Mouse (Mus musculus) limb, embryonic 10.5 days (tissue): Measurements from ENCODE around the gene Adora2a. TPM values are rescaled to one million over a fixed set of nuclear protein-coding genes. Genes with fewer than 3 reads are reported as not detected.
"Not testable (repeated sequence)": the region's sequence is repeated elsewhere in the genome, so short reads cannot be mapped to it uniquely, and the experiment has no call there.

Experiments
- DNase-seq: peaks from one replicate; pipeline ENCODE4 v3.0.0-alpha.2; 2017; ENCODE audit warnings: low spot score
- H3K27ac ChIP-seq: fragments of 300-500 bp; sonication (generic); 2 replicates; pipeline ENCODE4 v1.5.1; 2016; ENCODE audit warnings: mild to moderate bottlenecking
- H3K27me3 ChIP-seq: fragments of 300-500 bp; sonication (generic); 2 replicates; pipeline ENCODE4 v1.6.1; 2016; ENCODE audit warnings: low read depth, mild to moderate bottlenecking; ENCODE audit not compliant: poor library complexity, severe bottlenecking
- H3K36me3 ChIP-seq: fragments of 300-500 bp; sonication (generic); 2 replicates; pipeline ENCODE4 v1.6.1; 2016; ENCODE audit warnings: mild to moderate bottlenecking, moderate library complexity
- H3K4me1 ChIP-seq: fragments of 300-500 bp; sonication (generic); 2 replicates; pipeline ENCODE4 v1.6.1; 2016
- H3K4me3 ChIP-seq: fragments of 300-500 bp; sonication (generic); 2 replicates; pipeline ENCODE4 v1.5.1; 2016; ENCODE audit warnings: mild to moderate bottlenecking, moderate library complexity
- H3K9me3 ChIP-seq: fragments of 300-500 bp; sonication (generic); replicated peaks from 2 replicates; pipeline ENCODE4 v1.6.1; 2016; ENCODE audit warnings: mild to moderate bottlenecking
- WGBS: fragments of 180-500 bp; shearing (Covaris S2); methylation state at CpG from one replicate; pipeline ENCODE4 v1.1.7; 2016; 5-methylcytosine and 5-hydroxymethylcytosine counted together
- polyA plus RNA-seq: library from polyadenylated mRNA; unstranded; fragments of >200 nt; fragmentation: Nextera tagmentation; extraction: Ambion mirVana; gene quantifications from 2 replicates; pipeline ENCODE4 v1.2.1, GENCODE M21; 2016

Adora2a gene
- polyA plus RNA-seq, 1 experiment from 2014 or later, result 1.7 TPM

DNA sequence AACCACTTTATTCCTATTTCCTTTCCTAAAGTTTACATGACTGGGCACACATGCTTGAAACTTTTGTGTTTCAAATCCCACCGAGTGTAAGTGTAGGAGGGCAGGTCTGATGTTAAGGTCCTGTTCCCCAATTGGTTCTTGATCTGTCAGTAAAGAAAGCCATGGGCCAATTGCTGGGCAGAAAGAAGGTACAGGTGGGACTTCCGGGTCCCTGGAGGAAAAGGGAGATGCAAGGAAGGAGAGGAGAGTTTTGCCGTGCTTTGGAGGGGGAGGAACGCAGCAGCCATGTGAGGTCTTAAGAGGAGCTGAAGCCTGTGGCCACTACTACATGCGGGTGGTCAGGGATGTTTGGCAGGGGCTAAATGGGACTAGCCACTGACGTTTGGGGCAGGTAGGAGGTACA lies 48.6 kb downstream of the Adora2a start:
- no peak for DNase-seq
- H3K9me3 ChIP-seq, result no peaks in the 10 kb centered on the region
- H3K36me3 ChIP-seq, result no peaks in the 10 kb centered on the region
- 55% methylated on average over 6 of the region's 6 CpGs for WGBS
- H3K27me3 ChIP-seq, result no peaks in the 10 kb centered on the region
- H3K4me1 ChIP-seq, result no peaks in the 10 kb centered on the region
- peak overlapping the region; percentile 29 for H3K4me3 ChIP-seq
- H3K27ac ChIP-seq, result no peak overlapping the region

DNA sequence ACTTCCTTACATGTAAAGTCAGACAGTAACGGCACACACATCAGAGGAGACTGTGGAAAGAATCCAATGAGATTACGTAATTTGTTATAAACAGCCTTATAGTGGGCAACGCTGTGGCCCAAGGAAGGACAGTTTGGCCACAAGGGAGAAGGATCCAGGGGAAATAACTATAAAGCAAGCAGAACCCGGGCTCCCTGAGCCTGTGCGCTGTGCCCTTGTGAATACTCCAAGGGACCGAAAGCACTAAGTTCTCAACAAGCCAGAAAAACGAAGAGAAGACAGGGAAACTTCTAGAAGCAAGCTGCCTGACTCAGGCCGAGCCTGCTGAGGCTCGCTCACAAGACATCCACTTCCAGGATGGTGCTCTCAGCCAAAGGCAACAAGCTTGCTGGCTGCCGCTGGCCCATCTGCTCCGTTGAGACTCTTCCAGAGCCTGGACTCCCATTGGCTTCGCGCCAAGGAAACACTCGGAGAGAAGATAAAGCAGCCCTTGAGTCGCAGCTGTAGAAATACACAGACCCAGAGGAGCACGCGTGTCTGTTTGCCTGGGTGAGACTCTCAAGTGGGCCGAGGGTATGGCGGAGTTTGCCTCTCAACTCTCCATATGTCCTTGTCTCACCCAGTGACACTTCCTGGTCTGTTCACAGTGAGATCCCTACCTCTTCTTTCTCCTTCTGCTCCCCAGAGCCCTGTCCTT lies 57.1 kb downstream of the Adora2a start:
- not testable (repeated sequence) for H3K27me3 ChIP-seq, H3K27ac ChIP-seq, H3K4me1 ChIP-seq, H3K9me3 ChIP-seq, H3K4me3 ChIP-seq, DNase-seq, H3K36me3 ChIP-seq
- WGBS, result 91% methylated on average over 15 of the region's 19 CpGs

DNA sequence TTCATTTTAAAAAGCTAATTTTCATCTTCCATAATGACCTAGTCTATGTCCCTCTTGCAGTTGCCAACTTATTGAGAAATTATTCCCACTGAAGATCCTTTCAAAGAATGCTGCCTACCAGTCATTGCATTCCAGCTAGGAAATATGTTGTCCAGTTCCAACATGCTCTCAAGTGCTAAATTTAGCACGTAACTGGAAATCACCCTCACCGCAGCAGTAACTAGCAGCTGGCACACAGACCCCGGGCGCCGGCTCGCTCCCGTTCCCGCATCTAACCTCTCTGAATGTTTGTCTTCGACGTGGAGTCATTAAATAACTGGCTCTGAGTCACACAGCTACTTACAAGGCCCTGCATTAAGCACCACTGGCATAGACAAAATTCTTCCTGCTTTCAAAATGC lies 62.0 kb downstream of the Adora2a start:
- 85% methylated on average over 10 of the region's 10 CpGs for WGBS

More for the DNA sequence above, 62.0 kb downstream of the Adora2a start:
- no peak for DNase-seq
- no peaks in the 10 kb centered on the region for H3K9me3 ChIP-seq
- H3K27me3 ChIP-seq, result no peaks in the 10 kb centered on the region
- no peaks in the 10 kb centered on the region for H3K4me1 ChIP-seq
- no peak overlapping the region for H3K27ac ChIP-seq
- H3K36me3 ChIP-seq, result no peaks in the 10 kb centered on the region
- H3K4me3 ChIP-seq, result no peak overlapping the region

Other genes starting within 250 kb of the Adora2a start
- 33.5 and 41.9 TPM in 2 replicates for gene Specc1l, start 104.8 kb upstream of the Adora2a start, polyA plus RNA-seq
- gene Upb1, start 84.2 kb downstream of the Adora2a start, polyA plus RNA-seq, result 0.70 TPM in 1 of 2 replicates, not detected in the other
- 255 and 295 TPM in 2 replicates for gene Snrpd3, start 200.7 kb downstream of the Adora2a start, polyA plus RNA-seq
- 26.1 and 32.3 TPM in 2 replicates for gene Gucd1, start 201.1 kb downstream of the Adora2a start, polyA plus RNA-seq
- gene Lrrc75b, start 243.5 kb downstream of the Adora2a start, polyA plus RNA-seq, result 0.74 and 0.93 TPM in 2 replicates
- gene Ggt1, start 244.7 kb downstream of the Adora2a start, polyA plus RNA-seq, result 1.3 and 2.3 TPM in 2 replicates